Mouse (Mus musculus) CH12F3 (cell line): ENCODE data around the gene Evc2.

Source experiments
- in situ Hi-C: fragments of 300-500 bp; cut with MboI; formaldehyde crosslinking; loops from 2 replicates; pipeline ENCODE4 v1.14.3; 2020; ENCODE audit warnings: low sequenced_read_pairs

The Evc2 gene

DNA sequence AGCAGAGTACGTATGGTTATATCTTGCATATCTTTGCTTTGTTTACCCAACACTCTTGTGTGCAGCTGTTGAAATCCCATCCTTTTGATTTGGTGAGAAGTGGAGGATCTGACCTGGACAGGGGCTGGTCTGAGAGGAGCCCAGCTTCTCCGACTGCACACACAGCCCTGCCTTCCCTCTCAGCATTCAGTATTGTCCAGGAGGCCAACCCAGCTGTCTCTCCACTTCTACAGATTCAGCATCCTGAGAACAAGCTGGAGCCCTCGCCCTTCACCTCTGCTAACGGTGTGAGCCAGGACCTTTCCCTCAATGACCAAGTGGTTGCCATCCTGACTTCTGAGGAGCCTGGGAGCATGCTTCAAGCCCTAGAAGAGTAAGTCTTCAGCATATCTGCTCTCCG is 25.0 kb downstream of the Evc2 start:
- in situ Hi-C loops, result no loop called here

DNA sequence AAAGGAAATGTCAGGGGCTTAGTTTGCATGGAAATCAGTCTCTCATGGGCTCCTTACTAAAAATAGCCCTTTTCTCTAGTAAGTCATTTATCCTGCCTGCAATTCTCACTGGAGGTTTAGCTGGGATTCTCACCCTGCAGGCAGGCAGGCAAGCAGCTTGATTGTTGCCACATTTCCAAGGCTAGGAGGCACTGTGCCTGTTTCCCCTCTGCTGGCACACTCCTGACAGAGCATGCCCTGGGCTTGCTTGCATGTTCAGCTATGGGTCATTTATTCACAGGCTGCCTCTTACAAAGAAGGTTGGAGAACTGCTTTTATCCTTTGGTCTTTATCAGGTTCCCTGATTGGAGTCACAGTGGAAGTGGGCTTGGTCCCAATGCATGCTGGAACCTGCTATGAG is 27.5 kb downstream of the Evc2 start:
- in situ Hi-C loops, result no loop called here

DNA sequence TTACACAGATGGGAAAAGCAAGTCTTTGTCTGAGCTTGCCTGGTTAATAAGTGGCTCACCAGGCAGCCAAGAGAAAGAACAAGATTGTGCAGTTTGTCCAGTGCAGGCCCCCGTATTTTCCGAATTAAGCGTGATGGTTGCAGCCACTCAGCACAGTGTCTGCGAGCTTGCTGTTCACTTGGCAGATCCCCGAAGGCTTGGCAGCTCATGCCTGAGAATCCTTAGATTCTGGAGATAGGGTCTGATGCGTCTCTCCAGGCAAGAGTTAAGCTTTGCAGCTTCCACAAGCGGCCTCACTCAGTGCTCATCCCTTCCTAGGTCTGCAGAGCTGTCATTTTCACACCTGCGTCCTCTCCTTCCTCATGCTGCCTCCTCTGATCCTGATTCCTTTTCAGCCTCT is 30.5 kb downstream of the Evc2 start:
- in situ Hi-C loops, result no loop called here

DNA sequence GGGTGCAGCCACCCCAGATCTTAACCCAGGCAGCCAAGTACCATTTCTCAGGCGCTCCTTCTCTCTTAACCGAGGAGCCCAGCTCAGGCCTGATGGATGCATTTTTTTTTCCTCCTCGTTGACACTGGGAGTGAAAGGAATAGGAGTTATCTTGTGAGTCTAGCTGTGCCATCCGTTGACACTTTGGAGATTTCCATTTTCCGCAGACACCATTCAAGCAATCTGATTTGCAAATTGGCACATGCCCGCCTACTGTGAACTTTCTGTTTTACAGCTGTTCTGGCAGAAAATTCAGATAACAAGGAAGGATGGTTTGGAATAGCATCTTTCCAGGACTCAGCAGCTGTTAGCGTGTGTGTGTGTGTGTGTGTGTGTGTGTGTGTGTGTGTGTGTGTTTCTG is 39.1 kb downstream of the Evc2 start:
- in situ Hi-C loops, result no loop called here

DNA sequence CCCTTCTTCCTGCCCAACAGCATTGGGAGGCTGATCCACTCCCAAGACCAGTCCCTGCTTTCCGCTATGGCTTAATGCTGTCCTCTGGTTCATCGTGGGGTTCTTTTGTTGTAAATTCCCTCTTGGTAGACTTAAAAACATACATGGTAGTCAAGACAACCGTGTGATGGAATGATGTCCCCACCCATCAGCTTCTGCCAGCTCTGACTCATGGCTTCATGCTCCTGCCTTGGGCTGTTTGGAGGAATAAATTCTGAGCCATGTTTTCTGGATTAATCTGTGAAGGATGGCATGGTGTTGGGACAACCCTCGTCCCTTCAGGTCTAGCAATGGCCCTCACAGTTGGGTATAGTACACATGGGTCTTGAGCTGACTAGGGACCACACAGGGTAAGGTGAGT is 42.3 kb downstream of the Evc2 start:
- in situ Hi-C loops, result no loop called here

DNA sequence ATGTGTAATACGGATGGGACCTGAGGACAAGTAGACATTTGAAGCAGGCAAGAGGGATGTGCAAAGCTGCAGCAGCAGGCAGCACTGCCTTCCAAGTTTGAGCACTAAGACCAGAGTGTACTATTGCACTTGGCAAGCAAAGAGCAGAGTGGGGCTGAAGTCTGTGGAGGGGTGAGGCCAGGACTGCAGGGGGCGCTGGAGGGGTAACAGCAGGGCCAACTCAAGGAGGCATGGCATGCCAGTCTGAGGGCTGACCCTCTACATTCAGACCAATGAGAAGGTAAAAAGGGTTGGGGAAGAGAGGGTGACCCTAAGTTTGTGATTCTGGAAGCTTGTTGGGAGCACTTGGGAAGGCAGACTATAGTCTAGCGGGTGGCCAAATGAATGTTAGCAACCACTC is 45.3 kb downstream of the Evc2 start:
- in situ Hi-C loops, result no loop called here

DNA sequence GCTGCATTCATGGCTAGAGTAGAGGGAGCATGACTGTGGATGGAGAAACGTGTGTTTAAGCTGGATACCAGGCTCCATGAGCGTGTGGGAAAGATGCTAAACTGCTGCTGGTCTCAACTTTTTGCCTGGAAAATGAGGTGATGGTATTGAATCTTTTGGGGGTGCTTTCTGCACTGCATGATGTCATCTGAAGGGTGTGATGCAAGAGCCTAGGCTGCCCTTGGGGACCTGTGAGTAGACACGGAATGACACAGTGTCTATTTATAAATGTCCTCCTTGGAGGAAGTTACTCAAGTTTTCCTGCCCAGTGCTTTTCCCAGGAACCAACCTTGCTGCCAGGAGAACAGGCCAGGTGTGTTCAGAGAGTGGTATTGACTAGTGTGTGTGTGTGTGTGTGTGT is 50.3 kb downstream of the Evc2 start:
- in situ Hi-C loops, result no loop called here

DNA sequence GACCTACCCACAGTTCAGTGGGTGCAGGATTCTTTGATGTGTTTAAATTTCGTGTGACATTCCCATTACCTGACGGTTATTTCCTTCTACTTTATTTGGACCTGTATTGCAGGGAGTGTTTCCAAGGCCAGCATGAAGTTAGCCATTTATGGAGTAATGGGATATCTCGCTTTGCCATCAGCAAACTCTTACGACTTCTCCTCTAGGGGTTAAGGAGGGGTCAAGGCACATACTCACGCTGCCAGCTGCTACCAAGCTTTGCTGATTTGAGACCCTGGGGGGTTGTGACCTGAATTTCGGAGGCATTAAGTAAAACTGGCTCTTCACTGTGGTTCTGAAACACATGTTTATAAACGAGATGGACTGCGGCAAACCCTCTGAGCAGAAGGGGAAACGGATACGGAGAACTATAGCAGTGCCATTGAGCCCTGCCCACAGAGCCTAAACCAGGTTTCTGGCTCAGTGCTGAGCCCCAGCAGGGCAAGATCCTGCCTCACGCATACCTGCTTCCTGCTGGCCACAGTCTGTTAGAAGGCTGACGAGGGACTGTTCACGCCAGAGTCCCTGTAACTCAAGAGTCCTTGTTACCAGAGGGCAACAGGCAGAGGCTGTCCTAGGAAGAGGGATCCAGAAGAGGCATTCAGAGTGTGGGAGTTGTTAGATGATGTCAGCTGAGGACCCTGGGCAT is 51.7 kb downstream of the Evc2 start:
- in situ Hi-C loops, result no loop called here

DNA sequence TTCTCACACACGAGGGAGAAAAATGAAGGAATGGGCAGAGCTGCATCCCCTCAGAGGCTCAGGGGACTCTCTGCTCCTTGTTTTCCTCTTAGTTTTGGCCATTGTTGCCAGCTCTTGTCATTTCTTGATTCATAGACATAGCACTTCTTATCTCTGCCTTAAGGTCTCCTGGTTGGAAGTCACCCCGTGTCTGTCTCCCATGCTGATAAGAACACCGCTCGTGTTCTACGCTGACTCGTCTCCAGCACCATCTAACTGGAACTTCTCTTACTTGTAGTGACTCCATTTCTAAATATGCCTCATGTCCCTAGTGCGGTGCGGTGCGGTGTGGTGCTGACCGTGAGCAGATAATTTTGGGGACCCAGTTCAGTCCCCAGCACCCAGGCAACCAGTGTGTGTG is 52.6 kb downstream of the Evc2 start:
- in situ Hi-C loops, result no loop called here

DNA sequence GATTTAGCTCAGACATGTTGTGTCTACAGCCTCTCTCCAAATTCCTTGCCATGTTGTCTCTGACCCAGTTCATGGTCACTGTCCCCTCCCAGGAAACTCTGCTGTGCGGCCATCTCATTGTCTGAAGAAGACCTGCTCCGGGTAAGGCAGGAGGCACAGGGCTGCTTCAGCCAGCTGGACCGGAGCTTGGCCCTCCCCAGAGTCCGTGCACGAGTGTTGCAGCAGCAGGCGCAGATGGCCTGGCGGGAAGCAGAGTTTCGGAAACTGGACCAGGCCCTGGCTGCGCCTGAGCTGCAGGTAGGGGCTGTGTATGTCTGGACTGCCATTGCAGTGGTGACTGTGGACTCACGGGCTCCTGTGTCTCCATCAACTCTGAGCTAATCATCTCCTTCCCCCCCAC is 53.6 kb downstream of the Evc2 start:
- in situ Hi-C loops, result no loop called here

DNA sequence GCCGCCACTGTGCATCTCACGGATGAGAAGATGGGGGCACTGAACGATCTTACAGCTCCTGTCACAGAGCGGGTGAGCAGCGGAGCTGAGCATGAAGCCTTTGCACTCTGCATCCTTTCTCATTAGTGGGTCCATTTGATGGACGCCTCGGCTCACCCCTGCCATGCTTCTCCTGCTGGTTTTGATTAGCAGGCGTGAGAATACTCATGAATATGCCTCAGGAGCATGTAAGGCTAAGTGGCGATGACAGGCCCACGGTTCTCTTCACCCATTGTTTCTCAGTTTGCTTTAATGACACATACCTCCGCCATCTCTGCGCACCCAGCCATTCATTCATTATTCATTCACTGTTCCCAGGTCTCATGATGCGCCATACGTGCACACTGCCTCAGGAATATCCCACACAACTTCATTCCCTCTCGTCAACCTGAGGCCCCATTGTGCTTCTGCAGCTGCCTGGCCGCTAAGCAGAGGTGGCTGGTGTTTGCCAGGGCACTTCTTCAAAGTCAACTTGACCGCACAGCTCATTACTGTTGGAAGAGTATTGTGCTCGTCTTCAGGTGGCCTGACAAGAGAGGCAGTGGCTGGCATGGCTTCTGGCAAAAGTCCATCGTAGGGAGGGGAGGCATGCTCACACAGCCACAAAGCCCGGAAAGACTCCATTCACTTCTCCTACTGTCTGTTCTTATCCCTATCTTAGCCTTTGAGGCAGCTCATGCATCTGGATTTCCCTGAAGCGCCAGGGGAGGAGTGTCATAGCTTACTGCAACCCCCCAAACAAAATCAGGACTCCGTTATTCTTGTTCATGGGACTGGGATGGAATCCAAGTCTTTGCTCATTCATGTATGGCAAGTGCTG is 57.1 kb downstream of the Evc2 start:
- in situ Hi-C loops, result no loop called here

DNA sequence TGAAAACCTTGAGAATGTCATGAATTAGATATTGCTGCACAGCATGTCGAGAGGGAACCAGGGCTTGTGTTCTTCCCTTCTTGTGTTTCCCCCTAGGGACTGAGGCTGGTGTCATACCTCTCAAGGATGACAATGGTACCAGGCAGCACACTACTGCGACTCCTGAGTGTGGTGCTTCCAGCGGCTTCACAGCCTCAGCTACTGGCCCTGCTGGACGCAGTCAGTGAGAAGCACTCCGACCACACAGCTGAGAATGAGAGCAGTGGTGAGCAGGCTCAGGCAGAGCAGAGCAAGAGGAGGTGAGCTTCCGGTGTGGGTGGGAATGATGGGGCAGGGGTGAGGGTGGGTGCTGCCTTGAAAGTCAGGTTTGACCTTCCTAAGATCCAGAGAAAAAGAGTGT is 80.7 kb downstream of the Evc2 start:
- in situ Hi-C loops, result no loop called here

DNA sequence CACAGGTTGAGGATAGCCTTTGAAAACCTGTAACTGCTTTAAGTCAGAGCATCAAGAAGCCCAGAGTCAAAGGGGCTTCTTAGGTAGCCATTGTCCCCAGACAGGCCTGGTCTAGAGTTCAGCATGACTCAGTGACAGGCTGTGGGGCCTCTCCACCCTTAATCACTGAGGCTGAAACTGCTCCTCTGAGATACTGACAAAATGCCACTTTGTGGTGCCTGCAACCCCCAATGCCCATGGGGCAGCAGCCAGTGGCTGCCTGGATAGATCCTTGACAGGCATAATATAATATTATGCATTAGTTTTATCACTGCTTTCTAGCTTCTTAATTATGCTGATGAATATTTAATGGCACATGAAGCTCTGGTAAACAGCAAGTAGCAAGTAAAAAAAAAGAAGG is 88.9 kb downstream of the Evc2 start:
- in situ Hi-C loops, result no loop called here

DNA sequence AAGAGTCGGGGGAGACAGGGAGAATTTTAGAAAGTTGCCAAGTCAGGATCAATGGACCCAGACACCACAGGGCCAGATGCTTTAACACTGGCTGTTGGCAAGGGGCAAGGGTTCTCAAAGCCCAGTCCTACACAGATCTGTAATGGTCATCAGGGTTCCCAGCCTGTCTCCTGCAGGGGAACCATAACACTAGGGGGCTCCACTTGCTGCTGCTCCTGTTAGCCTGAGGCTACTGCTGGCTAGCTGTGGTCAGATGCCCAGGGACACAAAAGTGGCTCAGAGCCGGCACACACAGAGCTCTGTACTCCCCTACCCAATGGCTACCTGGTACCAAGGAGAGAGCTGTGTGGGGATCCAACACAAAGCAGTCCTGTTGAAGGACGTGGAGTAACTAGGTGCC is 97.1 kb downstream of the Evc2 start:
- in situ Hi-C loops, result no loop called here

DNA sequence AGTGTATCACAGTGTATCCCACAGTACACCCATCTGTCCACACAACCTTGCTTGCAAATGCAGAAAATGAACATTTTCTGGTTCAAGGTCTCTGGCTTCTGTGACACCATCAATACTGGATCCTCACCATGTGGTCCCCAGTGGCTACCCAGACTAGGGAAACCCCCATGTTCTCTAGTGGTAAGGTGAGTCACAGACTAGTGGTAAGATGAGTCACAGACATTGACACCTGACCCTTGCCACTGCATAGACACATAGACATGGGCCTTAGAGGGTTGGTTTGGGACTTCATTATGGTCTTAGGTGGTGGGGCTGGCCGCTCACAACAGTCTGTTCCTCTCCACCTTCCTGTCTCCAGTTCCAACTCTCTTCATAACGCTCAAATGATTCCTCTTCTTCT is 104.5 kb downstream of the Evc2 start:
- in situ Hi-C loops, result no loop called here

DNA sequence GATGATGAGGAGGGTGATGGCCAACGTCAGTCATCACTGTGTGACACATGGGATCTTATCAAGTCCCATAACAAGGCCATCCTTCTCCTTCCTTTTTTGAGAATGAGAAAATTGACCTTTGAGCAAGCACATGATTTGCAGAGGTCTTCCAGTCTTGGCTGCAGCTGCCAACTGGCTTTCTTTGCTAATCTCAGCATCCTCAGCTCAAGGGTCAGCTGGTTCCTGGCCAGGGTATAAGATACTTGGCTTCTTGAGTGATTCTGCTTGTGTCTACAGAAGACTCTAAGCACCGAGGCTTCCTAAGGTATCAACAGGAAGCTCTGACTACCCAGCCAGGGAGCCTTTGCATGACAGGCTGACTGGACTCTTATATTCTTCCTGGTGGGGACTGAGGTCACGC is 109.2 kb downstream of the Evc2 start:
- in situ Hi-C loops, result no loop called here

DNA sequence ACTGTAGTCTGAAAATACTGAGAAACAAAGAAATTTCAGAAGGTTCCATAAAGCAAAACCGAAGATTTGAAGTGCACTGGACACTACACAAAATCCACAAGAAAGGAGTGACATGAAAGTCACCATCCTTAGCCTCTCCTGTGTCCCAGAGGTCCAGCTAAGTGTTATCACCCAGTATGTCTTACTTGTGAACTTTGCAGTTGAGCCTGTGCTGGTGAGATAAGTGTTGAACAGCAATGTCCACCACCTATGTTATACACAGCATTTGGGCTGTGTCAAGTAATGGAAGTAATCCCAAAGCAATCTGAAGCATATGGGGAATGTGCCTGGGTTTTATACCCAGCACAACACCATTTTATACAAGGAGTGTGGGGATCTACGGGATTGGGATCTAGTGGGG is 118.3 kb downstream of the Evc2 start:
- in situ Hi-C loops, result no loop called here

DNA sequence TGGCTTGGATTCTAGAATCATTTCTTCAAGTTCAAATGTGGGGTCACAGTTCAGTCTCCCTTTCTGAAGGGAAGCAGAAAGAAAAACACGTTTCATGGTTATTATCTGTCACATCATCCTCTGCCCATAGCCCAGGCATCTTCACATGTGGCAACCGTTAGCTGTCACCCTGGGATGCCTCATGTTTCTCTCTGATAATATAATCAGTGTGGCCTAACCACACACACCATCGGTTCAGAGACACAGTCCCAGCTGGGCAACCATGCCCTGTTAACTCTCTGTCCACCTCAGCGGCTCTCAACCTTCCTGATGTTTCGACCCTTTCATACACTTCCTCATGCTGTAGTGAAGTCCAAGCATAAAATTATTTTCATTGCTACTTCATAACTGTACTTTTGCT is 118.9 kb downstream of the Evc2 start:
- in situ Hi-C loops, result no loop called here

DNA sequence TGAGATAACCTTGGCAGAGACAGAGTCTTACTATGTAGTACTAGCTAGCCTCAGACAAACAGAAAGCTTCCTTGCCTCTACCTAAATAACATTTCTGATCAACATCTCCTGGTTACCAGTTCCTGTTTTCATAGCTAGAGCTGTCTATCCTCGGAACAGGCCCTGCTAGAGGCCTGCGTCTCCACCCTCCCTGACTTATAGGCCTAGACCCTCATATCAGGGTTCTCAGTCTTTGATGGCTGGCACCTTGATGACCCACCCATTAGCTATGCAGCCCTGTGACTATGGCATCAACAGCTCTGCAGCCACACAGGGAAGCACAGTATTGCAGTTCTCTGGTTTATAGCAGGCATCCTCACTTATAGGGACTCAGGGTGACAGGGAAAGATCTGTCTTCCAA is 119.5 kb downstream of the Evc2 start:
- in situ Hi-C loops, result no loop called here

DNA sequence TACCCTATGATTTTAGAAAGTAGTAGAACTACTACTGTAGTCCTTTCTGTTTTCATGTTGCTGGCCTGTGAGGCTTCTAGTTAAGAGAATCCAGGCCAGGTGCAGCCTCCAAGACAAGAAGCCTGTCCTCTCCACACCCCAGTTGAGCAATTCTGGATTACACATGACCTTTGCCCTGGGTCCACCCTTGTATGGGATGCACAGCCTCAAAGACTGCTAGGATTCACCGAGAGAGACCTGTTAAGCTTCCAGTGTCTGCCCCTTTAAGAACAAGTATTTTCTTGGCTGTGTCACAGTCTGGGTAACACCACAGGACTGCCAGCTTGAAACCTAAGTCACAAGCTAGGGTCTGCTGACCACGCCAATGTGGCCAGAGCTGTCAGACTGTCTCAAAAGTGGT is 119.9 kb downstream of the Evc2 start:
- in situ Hi-C loops, result no loop called here

DNA sequence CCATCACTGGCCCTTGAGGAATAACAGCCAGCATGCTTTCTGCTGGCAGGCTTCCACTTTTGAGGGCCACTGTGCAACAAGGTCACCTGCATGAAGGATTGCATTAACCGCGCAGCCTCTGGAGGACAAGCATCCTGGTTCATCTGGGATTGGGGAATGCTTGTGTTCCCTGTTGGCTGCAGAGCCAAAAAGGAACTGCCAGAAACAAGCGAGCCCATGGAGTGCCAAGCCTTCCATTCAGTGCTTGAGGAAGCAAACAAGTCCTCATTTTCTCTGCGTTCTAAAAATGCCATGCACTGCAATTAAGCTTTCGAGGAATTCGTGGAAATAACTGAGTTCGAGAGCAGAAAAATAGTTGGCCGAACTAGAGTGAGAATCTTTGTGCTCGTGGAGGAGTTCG is 127.2 kb downstream of the Evc2 start:
- in situ Hi-C loops, result no loop called here

DNA sequence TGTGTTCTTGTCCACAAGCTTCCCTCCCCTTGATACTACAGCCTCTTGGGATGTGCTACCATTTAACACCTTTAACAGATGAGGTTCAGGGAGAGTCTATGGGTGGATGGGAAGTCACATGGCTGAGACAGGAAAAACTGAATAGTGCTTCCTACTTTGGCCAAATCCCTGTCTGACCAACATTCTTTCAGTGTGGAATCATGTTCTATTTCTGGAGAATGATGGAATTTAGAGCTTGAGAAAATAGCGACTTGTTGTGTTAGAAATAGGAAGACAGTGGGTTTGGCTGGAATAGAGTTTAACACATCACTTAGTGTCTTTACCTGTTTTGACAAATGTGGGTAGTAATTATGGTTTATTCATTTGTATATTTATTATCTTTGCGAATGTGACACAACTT is 129.3 kb downstream of the Evc2 start:
- in situ Hi-C loops, result no loop called here

DNA sequence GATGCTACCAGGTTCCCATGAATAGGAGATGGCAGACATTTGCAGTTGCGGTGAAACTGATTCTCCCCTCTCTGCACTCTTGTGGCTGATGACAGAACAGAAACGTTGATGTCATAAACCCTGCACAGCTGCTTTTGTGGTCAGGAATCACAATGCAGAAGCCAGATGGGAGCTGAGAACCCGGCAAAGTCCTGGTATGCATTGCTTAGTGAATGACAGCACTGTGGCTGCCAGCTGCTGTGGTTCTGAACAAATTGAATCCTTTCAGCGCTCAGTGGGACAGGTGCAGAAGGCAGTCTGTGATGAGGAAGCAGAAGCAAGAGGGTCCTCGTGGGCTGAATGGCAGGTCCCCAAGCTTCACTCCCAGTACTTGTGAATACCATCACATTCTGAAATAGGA is 130.7 kb downstream of the Evc2 start:
- in situ Hi-C loops, result no loop called here
